Mouse (Mus musculus): Measurements from ENCODE around the gene Ifitm6. TPM values are rescaled to one million over a fixed set of nuclear protein-coding genes. Genes with fewer than 3 reads are reported as not detected.

The Ifitm6 gene
- total RNA-seq, 2 experiments from 2014 or later: not detected

- intact Hi-C loops (cut with DNase I): no loop called here
- no peak for DNase-seq (ENCODE audit: low spot score in 2 of 2)
These were observed 722 bp downstream of the Ifitm6 start for GRCm38 (mm10) chr7:141016707-141017697.

- no peak for DNase-seq (ENCODE audit: low spot score in 2 of 2)
- intact Hi-C loops (cut with DNase I): no loop called here
These were observed 6.4 kb downstream of the Ifitm6 start for GRCm38 (mm10) chr7:141011238-141011770.

GRCm38 (mm10) chr7:141010593-141010992, 7.1 kb downstream of the Ifitm6 start, which contains the start of gene Ifitm3:
TSS of gene Ifitm3 (minus strand) at chr7:141010770.
- intact Hi-C loops (cut with DNase I): no loop called here
- no peak for DNase-seq (ENCODE audit: low spot score in 2 of 2)

GRCm38 (mm10) chr7:141009665-141010064, 8.1 kb downstream of the Ifitm6 start:
- DNase-seq (ENCODE audit: low spot score in 2 of 2): no peak
- intact Hi-C loops (cut with DNase I): loop anchor here (1.0 to 5.0 kb wide), 4 partner anchors 39 to 92 kb away; partner anchors contain the start of genes Gm45717, Ifitm2 and Pgghg

GRCm38 (mm10) chr7:141008938-141009660, 8.6 kb downstream of the Ifitm6 start:
- intact Hi-C loops (cut with DNase I): loop anchor here (1.0 to 5.0 kb wide), 4 partner anchors 39 to 92 kb away; partner anchors contain the start of genes Gm45717, Ifitm2 and Pgghg
- DNase-seq (ENCODE audit: low spot score in 2 of 2): peak; percentile 32 to 35

GRCm38 (mm10) chr7:141008312-141008761, 9.4 kb downstream of the Ifitm6 start:
- intact Hi-C loops (cut with DNase I): loop anchor here (2.0 to 5.0 kb wide), 3 partner anchors 51 to 91 kb away; partner anchors contain the start of genes Gm45717, Ifitm2 and Pgghg
- DNase-seq (ENCODE audit: low spot score in 2 of 2): no peak

GRCm38 (mm10) chr7:141006914-141007313, 10.8 kb downstream of the Ifitm6 start:
- peak in 1 of 2 experiments; percentile 31 for DNase-seq (ENCODE audit: low spot score in 2 of 2)
- intact Hi-C loops (cut with DNase I): loop anchor here (5.0 kb wide), 2 partner anchors 50 to 90 kb away; partner anchors contain the start of genes Gm45717 and Ifitm2

- intact Hi-C loops (cut with DNase I): loop anchor here (5.0 kb wide), 2 partner anchors 49 to 89 kb away; partner anchors contain the start of genes Gm45717 and Ifitm2
- DNase-seq (ENCODE audit: low spot score in 2 of 2): no peak
These were observed 11.3 kb downstream of the Ifitm6 start for GRCm38 (mm10) chr7:141006446-141006845.

- intact Hi-C loops (cut with DNase I): no loop called here
- no peak for DNase-seq (ENCODE audit: low spot score in 2 of 2)
These were observed 14.3 kb downstream of the Ifitm6 start for GRCm38 (mm10) chr7:141003248-141004010.

- intact Hi-C loops (cut with DNase I): no loop called here
- no peak for DNase-seq (ENCODE audit: low spot score in 2 of 2)
These were observed 16.6 kb downstream of the Ifitm6 start for GRCm38 (mm10) chr7:141000881-141001708.

GRCm38 (mm10) chr7:140998853-140999700, 18.6 kb downstream of the Ifitm6 start:
- no peak for DNase-seq (ENCODE audit: low spot score in 2 of 2)
- intact Hi-C loops (cut with DNase I): no loop called here

GRCm38 (mm10) chr7:140997817-140998216, 19.9 kb downstream of the Ifitm6 start:
- DNase-seq (ENCODE audit: low spot score in 2 of 2): no peak
- intact Hi-C loops (cut with DNase I): no loop called here

GRCm38 (mm10) chr7:140991117-140991689, 26.5 kb downstream of the Ifitm6 start:
- intact Hi-C loops (cut with DNase I): no loop called here
- no peak for DNase-seq (ENCODE audit: low spot score in 2 of 2)

- intact Hi-C loops (cut with DNase I): no loop called here
- no peak for DNase-seq (ENCODE audit: low spot score in 2 of 2)
These were observed 27.1 kb downstream of the Ifitm6 start for GRCm38 (mm10) chr7:140990622-140991021.

GRCm38 (mm10) chr7:140990185-140990584, 27.5 kb downstream of the Ifitm6 start:
- no peak for DNase-seq (ENCODE audit: low spot score in 2 of 2)
- intact Hi-C loops (cut with DNase I): no loop called here

- no peak for DNase-seq (ENCODE audit: low spot score in 2 of 2)
- intact Hi-C loops (cut with DNase I): no loop called here
These were observed 28.7 kb downstream of the Ifitm6 start for GRCm38 (mm10) chr7:140989022-140989421.
